Mouse (Mus musculus) CH12.LX (cell line): ENCODE results near the gene Phkg2. TPM values are rescaled to one million over a fixed set of nuclear protein-coding genes. Genes with fewer than 3 reads are reported as not detected.
"Not testable (repeated sequence)": the region's sequence is repeated elsewhere in the genome, so short reads cannot be mapped to it uniquely, and the experiment has no call there.

Experiments used
- DNase-seq: peaks from one replicate; pipeline ENCODE4 v3.0.0-alpha.2; 2013; ENCODE audit errors: extremely low read depth
- H3K27ac ChIP-seq: 2 replicates; pipeline ENCODE4 v1.5.1; 2012; ENCODE audit warnings: low read depth, mild to moderate bottlenecking, control low read depth, moderate library complexity; ENCODE audit not compliant: insufficient read depth
- H3K27me3 ChIP-seq: replicated peaks from 2 replicates; pipeline ENCODE3; 2012; ENCODE audit warnings: inconsistent platforms
- H3K36me3 ChIP-seq, 2 experiments: replicated peaks in 1 of 2; 2 replicates each; pipeline versions ENCODE3 to v1.6.1; 2012; ENCODE audit warnings: inconsistent platforms in 1 of 2, low read length in 1 of 2, mild to moderate bottlenecking in 1 of 2, mixed read lengths in 1 of 2, moderate library complexity in 1 of 2; ENCODE audit not compliant: control insufficient read depth in 1 of 2, insufficient read depth in 1 of 2
- H3K4me1 ChIP-seq, 2 experiments: 2 replicates each; pipeline ENCODE4 v1.6.1; 2012; ENCODE audit warnings: inconsistent platforms in 1 of 2, moderate library complexity in 1 of 2; ENCODE audit not compliant: insufficient read depth in 2 of 2, control insufficient read depth in 1 of 2
- H3K4me2 ChIP-seq: 2 replicates; pipeline ENCODE4 v1.6.1; 2012; ENCODE audit warnings: low read depth, mild to moderate bottlenecking, control low read depth; ENCODE audit not compliant: poor library complexity, insufficient read depth, severe bottlenecking
- H3K4me3 ChIP-seq, 3 experiments: fragments of 150-350 bp in 1 of 3; sonication (generic) in 1 of 3; replicated peaks in 1 of 3; 2 replicates each; pipeline versions ENCODE3 to v1.5.1; 2011 to 2012; ENCODE audit warnings: low read depth in 2 of 3, low read length in 2 of 3, mild to moderate bottlenecking in 2 of 3, moderate library complexity in 2 of 3, control low read depth in 1 of 3, improper control_type of control experiment in 1 of 3, inconsistent platforms in 1 of 3, mixed read lengths in 1 of 3; ENCODE audit not compliant: poor library complexity in 1 of 3
- H3K79me2 ChIP-seq: replicated peaks from 2 replicates; pipeline ENCODE4 v1.6.1; 2012; ENCODE audit warnings: mild to moderate bottlenecking, moderate library complexity; ENCODE audit not compliant: control insufficient read depth, poor library complexity, insufficient read depth, severe bottlenecking; ENCODE audit errors: extremely low read depth
- H3K9ac ChIP-seq: 2 replicates; pipeline ENCODE4 v1.6.1; 2012; ENCODE audit warnings: low read depth, mild to moderate bottlenecking, control low read depth, moderate library complexity; ENCODE audit not compliant: insufficient read depth
- H3K9me3 ChIP-seq: replicated peaks from 2 replicates; pipeline ENCODE3; 2012; ENCODE audit warnings: low read length, inconsistent platforms, mixed read lengths
- BHLHE40 ChIP-seq: IDR thresholded peaks from 2 replicates; pipeline ENCODE4 v1.6.1; 2011; ENCODE audit warnings: mild to moderate bottlenecking, low read depth, low read length, improper control_type of control experiment
- CHD1 ChIP-seq: IDR thresholded peaks from 2 replicates; pipeline ENCODE4 v1.6.1; 2012; ENCODE audit warnings: low read depth, low read length, improper control_type of control experiment, inconsistent platforms
- CHD2 ChIP-seq: IDR thresholded peaks from 2 replicates; pipeline ENCODE4 v1.6.1; 2011; ENCODE audit warnings: low read length, improper control_type of control experiment
- ETS1 ChIP-seq: conservative IDR thresholded peaks from 2 replicates; pipeline ENCODE4 v1.6.1; 2012; ENCODE audit warnings: low read depth, mild to moderate bottlenecking, inconsistent platforms, low read length, improper control_type of control experiment, moderate library complexity
- GABPA ChIP-seq: IDR thresholded peaks from 2 replicates; pipeline ENCODE4 v1.6.1; 2012; ENCODE audit warnings: low read depth, low read length, improper control_type of control experiment, inconsistent platforms; ENCODE audit not compliant: insufficient replicate concordance
- IRF4 ChIP-seq: IDR thresholded peaks from 2 replicates; pipeline ENCODE4 v1.6.1; 2014; ENCODE audit warnings: low read depth, mild to moderate bottlenecking, inconsistent platforms, low read length, improper control_type of control experiment
- KAT2A ChIP-seq: IDR thresholded peaks from 2 replicates; pipeline ENCODE4 v1.6.1; 2012; ENCODE audit warnings: low read length, improper control_type of control experiment, inconsistent platforms; ENCODE audit not compliant: insufficient replicate concordance
- MAFK ChIP-seq: IDR thresholded peaks from 2 replicates; pipeline ENCODE4 v1.6.1; 2011; ENCODE audit warnings: low read length, improper control_type of control experiment; ENCODE audit not compliant: insufficient replicate concordance
- MAX ChIP-seq: IDR thresholded peaks from 2 replicates; pipeline ENCODE4 v1.6.1; 2011; ENCODE audit warnings: low read length, improper control_type of control experiment
- MEF2A ChIP-seq: IDR thresholded peaks from 2 replicates; pipeline ENCODE4 v1.6.1; 2014; ENCODE audit warnings: low read depth, mild to moderate bottlenecking, inconsistent platforms, low read length, improper control_type of control experiment, borderline replicate concordance
- MXI1 ChIP-seq: IDR thresholded peaks from 2 replicates; pipeline ENCODE4 v1.6.1; 2011; ENCODE audit warnings: mild to moderate bottlenecking, low read depth, low read length, improper control_type of control experiment
- NELFE ChIP-seq: IDR thresholded peaks from 2 replicates; pipeline ENCODE4 v1.6.1; 2011; ENCODE audit warnings: low read depth, low read length, improper control_type of control experiment
- POLR2A ChIP-seq: IDR thresholded peaks from 2 replicates; pipeline ENCODE4 v1.6.1; 2011; ENCODE audit warnings: low read depth, mild to moderate bottlenecking, improper control_type of control experiment, low read length
- POLR2AphosphoS2 ChIP-seq: IDR thresholded peaks from 2 replicates; pipeline ENCODE4 v1.6.1; 2011; ENCODE audit warnings: low read depth, low read length, improper control_type of control experiment
- RAD21 ChIP-seq: IDR thresholded peaks from 2 replicates; pipeline ENCODE4 v1.6.1; 2011; ENCODE audit warnings: low read depth, mild to moderate bottlenecking, low read length, improper control_type of control experiment, moderate library complexity
- RCOR1 ChIP-seq: conservative IDR thresholded peaks from 2 replicates; pipeline ENCODE4 v1.6.1; 2012; ENCODE audit warnings: low read depth, mild to moderate bottlenecking, inconsistent platforms, low read length, improper control_type of control experiment
- SIN3A ChIP-seq: IDR thresholded peaks from 2 replicates; pipeline ENCODE4 v1.6.1; 2012; ENCODE audit warnings: low read length, improper control_type of control experiment, inconsistent platforms
- SMC3 ChIP-seq: IDR thresholded peaks from 2 replicates; pipeline ENCODE4 v1.6.1; 2011; ENCODE audit warnings: low read depth, low read length, improper control_type of control experiment
- TCF12 ChIP-seq: IDR thresholded peaks from 2 replicates; pipeline ENCODE4 v1.6.1; 2014; ENCODE audit warnings: low read depth, mild to moderate bottlenecking, inconsistent platforms, low read length, improper control_type of control experiment
- UBTF ChIP-seq: IDR thresholded peaks from 2 replicates; pipeline ENCODE4 v1.6.1; 2012; ENCODE audit warnings: low read depth, mild to moderate bottlenecking, inconsistent platforms, low read length, improper control_type of control experiment, moderate library complexity
- USF1 ChIP-seq: IDR thresholded peaks from 2 replicates; pipeline ENCODE4 v1.6.1; 2014; ENCODE audit warnings: low read depth, mild to moderate bottlenecking, inconsistent platforms, low read length, improper control_type of control experiment
- ZC3H11A ChIP-seq: IDR thresholded peaks from 2 replicates; pipeline ENCODE4 v1.6.1; 2012; ENCODE audit warnings: low read depth, mild to moderate bottlenecking, inconsistent platforms, low read length, improper control_type of control experiment
- ZMIZ1 ChIP-seq: IDR thresholded peaks from 2 replicates; pipeline ENCODE4 v1.6.1; 2012; ENCODE audit warnings: low read depth, mild to moderate bottlenecking, inconsistent platforms, low read length, improper control_type of control experiment
- ZNF384 ChIP-seq: IDR thresholded peaks from 2 replicates; pipeline ENCODE4 v1.6.1; 2012; ENCODE audit warnings: low read depth, low read length, improper control_type of control experiment, inconsistent platforms
- dilution Hi-C: fragments of 300-500 bp; cut with MboI; formaldehyde crosslinking; loops from 2 replicates; pipeline ENCODE4 v1.14.3; 2020; ENCODE audit warnings: low sequenced_read_pairs; ENCODE audit not compliant: extremely low pct_unique_long_range_greater_than_20kb, extremely low pct_ligation_motif_present
- in situ Hi-C: fragments of 300-500 bp; cut with MboI; formaldehyde crosslinking; loops from 3 replicates; pipeline ENCODE4 v1.14.3; 2019; ENCODE audit warnings: low sequenced_read_pairs, low pct_ligation_motif_present, low pct_unique_long_range_greater_than_20kb, mixed read lengths
- polyA plus RNA-seq: library from polyadenylated mRNA; unstranded; fragments of >175 nt; gene quantifications from 2 replicates; pipeline ENCODE4 v1.2.1, GENCODE M21; 2012; ENCODE audit warnings: low read depth; ENCODE audit not compliant: insufficient read length
- total RNA-seq, 2 experiments: library from RNA; depleted of rRNA; stranded (reverse); fragments of 300-350 nt in 1 of 2; fragments of >200 nt in 1 of 2; gene quantifications; 2 replicates each; pipeline ENCODE4 v1.2.3; 2012 to 2014

Gene Phkg2
- total and polyA plus RNA-seq, 3 experiments = 23.3 to 65.0 (median 34.7) TPM

GRCm38 (mm10) chr7:127616881-127617280, 43.7 kb downstream of the Phkg2 start:
- Histone ChIP-seq H3K9ac (no peak overlapping the region), H3K27ac (no peak overlapping the region), H3K9me3 (peaks cover 3% of the 10 kb centered on the region), H3K4me1 (peaks cover 4 to 12% of the 10 kb centered on the region in 2 experiments; a peak in 2 of 4 replicates), H3K27me3 (peaks cover 38% of the 10 kb centered on the region), H3K79me2 (no peaks in the 10 kb centered on the region), H3K4me2 (no peak overlapping the region)
- in situ Hi-C loops = no loop called here
- DNase-seq = no peak
- TF ChIP-seq SMC3 (no peak), ETS1 (no peak), USF1 (no peak), MEF2A (no peak), RCOR1 (no peak), IRF4 (no peak), ZC3H11A (no peak), MAX (no peak)
- TF ChIP-seq, all 38 proteins: peak for 0
- Histone ChIP-seq H3K36me3 (peaks cover 2 to 3% of the 10 kb centered on the region in 2 experiments), H3K4me3 (no peak overlapping the region)
- dilution Hi-C loops = no loop called here

DNA sequence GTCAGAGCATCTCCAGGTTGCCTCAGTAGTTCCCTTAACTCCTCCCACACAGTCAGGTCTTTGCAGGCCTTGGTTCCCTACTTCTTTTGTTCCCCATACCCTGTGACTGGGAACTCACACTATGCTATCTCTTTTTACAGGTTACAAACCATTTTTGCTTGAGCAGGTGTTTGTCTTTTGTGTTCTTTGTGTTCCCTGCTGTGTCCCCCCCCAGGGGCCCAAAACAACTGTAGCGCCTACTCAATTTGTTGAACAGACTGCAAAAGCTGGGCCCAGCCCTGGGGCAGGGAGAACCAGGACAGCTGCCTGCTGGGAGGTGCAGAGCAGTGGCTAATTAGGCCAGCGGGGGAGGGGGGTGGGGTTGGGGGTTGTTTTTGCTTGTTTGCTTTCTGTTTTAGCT, 44.8 kb downstream of the Phkg2 start:
- dilution Hi-C loops = no loop called here

DNA sequence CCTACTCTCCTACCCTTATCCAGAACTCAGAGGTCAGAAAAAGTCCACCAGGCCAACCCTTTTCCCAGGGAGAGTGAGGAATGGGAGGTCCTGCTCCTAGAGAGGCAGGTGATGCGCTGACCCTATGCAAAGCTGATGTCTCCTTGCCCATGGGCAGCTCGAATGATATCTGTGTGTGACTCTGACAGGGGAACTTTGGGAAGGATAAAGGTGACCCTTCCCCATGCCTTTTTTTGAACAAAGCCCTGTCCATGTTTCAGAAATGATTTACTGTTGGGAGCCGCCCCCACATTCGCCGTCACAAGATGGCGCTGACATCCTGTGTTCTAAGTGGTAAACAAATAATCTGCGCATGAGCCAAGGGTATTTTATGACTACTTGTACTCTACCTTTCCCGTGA, 45.3 kb downstream of the Phkg2 start:
- H3K27me3 ChIP-seq = peaks cover 26% of the 10 kb centered on the region
- H3K4me3 ChIP-seq, H3K9ac ChIP-seq, H3K27ac ChIP-seq, H3K79me2 ChIP-seq, H3K9me3 ChIP-seq, in situ Hi-C loops, H3K4me2 ChIP-seq, H3K36me3 ChIP-seq, DNase-seq, dilution Hi-C loops: not testable (repeated sequence)
- H3K4me1 ChIP-seq = peaks cover 4 to 12% of the 10 kb centered on the region in 2 experiments; a peak in 2 of 4 replicates

More for the DNA sequence above, 44.8 kb downstream of the Phkg2 start:
- H3K36me3 ChIP-seq = no peaks in the 10 kb centered on the region
- H3K4me2 ChIP-seq = no peak overlapping the region
- H3K4me3 ChIP-seq = no peak overlapping the region
- H3K79me2 ChIP-seq = no peaks in the 10 kb centered on the region
- TF ChIP-seq UBTF (no peak), GABPA (no peak), POLR2A (no peak), KAT2A (no peak), RAD21 (no peak), TCF12 (no peak), POLR2AphosphoS2 (no peak), ZMIZ1 (no peak), BHLHE40 (no peak), SIN3A (no peak), USF1 (no peak), ZNF384 (no peak), MXI1 (no peak), NELFE (no peak), SMC3 (no peak), CHD1 (no peak), ETS1 (no peak), CHD2 (no peak), MAX (no peak), MAFK (no peak)
- peaks cover 4 to 12% of the 10 kb centered on the region in 2 experiments; a peak in 2 of 4 replicates for H3K4me1 ChIP-seq
- H3K9me3 ChIP-seq = peaks cover 2% of the 10 kb centered on the region
- peaks cover 30% of the 10 kb centered on the region for H3K27me3 ChIP-seq
- H3K9ac ChIP-seq = no peak overlapping the region
- DNase-seq = no peak
- in situ Hi-C loops = no loop called here
- H3K27ac ChIP-seq = no peak overlapping the region
